Mouse (Mus musculus) kidney, adult 11 months (tissue): Measurements from ENCODE around the gene 4930524B15Rik.
"Not testable (repeated sequence)": the region's sequence is repeated elsewhere in the genome, so short reads cannot be mapped to it uniquely, and the experiment has no call there.

Source experiments
- DNase-seq: peaks from one replicate; pipeline ENCODE4 v3.0.0; 2022

The 4930524B15Rik gene

GRCm38 (mm10) chr11:31992535-31992934, 27.1 kb downstream of the 4930524B15Rik start:
- no peak for DNase-seq

DNA sequence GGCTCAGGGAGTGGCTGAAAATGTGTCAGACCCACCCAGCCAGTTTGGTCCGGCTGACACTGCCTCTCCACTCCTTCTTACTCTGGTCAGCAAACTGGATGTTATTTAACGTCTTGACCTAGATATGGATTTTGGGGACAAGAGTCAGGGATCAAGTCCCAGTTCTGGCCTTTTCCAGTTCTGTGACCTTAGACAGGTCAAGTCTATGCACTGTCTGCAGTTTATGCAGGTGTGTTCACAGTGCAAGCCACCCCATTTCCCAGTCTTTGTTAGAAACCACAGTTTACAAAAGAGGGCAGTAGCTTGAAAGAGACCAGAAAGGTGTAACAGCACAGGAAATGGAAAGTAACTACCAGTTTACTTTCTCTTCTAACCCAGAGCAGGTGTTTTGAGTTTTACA, 34.3 kb downstream of the 4930524B15Rik start:
- DNase-seq = no peak

- DNase-seq = peak; percentile 63
These were observed 34.9 kb downstream of the 4930524B15Rik start, which contains the start of gene Nsg2 for GRCm38 (mm10) chr11:32000281-32000680. Gene Nsg2, plus strand, starts transcription at chr11:32000463.

DNA sequence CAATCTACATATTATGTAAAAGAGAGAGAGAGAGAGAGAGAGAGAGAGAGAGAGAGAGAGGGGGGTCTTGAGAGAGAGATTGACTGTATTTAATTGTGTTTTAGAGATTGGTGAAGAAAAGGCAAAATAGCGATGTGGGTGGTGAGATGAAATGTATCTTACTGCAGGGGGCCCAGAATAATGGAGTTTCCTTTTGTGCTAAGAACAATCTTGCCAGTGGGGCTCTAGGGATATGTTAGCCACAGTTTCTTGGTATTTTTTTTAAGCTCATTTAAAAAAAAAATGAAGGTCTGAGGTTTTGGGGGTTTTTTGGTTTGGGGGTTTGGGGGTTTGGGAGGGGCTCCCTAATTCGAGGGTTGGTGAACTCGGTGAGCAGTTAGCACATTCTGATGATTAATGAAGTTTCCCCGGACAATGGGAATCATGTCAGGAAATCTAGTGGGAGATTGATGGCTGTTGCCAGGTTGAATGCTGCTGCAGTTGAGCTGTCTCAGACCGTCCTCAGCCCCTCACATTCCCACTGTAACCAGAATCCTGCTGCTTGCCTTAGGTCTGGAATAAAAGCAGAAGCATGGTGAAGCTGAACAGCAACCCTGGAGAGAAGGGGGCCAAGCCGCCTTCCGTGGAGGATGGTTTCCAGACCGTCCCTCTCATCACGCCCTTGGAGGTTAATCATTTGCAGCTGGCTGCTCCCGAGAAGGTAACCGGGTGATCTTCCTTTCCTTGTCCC, 36.0 kb downstream of the 4930524B15Rik start:
- DNase-seq = no peak

DNA sequence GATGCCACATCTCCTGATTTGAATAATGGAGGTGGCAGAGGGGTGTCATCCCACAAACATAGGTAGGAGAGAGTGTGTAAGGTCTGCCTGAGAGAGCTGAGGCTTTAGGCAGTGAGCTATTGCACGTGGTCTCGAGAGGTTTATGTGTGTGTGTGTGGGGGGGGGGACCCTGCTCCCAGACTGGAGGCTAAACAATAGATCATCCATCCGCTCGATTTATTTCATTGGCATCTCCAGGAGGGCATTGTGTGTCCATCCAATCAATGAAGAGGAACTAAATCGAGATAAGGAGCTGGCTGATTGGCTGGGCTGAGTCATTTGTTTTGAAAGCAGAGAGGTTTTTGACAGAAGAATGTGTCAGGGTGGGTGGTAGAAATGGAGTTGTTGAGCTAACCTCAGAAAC, 37.3 kb downstream of the 4930524B15Rik start:
- no peak for DNase-seq

- DNase-seq = not testable (repeated sequence)
These were observed 42.7 kb downstream of the 4930524B15Rik start for GRCm38 (mm10) chr11:32008049-32008448.

DNA sequence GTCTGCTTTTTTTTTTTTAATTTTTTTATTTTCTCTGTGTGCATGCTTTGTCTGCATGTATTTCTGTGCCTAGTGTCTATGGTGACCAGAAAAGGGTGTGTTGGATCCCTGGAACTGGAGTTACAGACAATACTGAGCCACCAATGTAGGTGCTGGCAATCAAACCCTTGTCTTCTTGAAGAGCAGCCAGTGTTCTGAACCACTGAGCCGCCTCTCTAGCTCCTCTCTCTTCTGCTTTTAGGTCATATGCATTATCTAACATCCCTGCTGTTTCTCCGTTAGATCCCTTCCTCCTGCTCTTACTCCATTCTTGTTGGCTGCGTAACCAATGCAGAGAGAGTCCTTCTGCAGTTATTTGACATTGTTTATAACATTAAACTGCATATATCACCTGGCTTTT, 43.5 kb downstream of the 4930524B15Rik start:
- no peak for DNase-seq

- DNase-seq = no peak
These were observed 44.7 kb downstream of the 4930524B15Rik start for GRCm38 (mm10) chr11:32009961-32010662.

DNA sequence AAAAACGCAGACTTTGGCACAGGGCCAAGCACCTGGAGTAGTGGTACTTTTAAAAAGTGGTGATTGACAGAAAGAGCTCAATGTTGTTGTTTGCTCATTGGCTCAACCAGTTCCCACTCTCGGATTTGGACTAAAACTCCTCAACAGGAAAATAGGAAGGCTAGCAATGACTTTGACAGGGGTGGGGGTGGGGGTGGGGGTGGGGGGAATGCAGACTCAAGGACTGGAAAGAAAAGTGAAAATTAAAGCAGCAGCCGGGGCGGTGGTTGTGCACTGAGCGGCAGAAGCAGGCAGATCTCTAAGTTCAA, 45.2 kb downstream of the 4930524B15Rik start:
- no peak for DNase-seq

- DNase-seq = no peak
These were observed 46.6 kb downstream of the 4930524B15Rik start for GRCm38 (mm10) chr11:32011867-32012603.

DNA sequence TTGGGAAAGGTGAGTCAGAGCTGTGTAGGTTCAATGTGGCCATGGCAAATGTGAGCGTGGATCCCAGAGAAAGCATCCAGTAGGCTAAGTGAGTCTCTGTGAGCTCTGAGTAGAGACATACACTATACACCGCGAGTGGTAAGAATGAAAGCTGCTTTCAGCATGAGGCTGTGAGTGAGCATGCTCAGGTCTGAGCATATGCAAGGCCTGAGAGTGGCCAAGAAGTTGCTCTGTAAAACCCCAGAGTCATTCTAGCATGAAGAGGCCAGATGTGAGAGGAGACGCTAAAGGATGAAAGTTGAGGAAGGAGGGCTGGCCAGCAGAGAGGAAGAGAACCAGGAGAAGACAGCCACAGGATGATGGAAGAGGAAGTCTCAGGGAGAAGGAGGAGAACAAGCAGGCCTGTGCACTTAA, 47.6 kb downstream of the 4930524B15Rik start:
- no peak for DNase-seq

GRCm38 (mm10) chr11:32013561-32013960, 48.2 kb downstream of the 4930524B15Rik start:
- DNase-seq = no peak

DNA sequence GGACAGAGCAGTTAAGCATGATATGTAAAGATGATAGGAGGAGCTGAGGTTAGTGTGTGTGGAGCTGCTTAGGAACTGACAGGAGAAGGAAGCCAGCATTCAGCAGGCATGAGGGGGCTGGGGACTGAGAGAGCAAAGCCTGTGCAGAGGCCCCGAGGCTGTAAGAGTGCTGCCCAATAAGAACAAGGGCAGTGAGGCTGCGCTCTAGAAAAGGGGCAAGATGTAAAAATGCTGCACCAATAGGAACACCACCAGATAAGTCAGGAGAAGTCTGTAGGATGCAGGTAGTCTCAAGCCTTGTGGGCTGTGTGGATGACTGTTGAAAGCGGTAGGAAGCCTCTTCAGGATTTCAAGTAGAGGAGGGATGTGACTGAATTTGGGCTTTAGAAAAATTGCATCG, 52.8 kb downstream of the 4930524B15Rik start:
- DNase-seq = no peak

DNA sequence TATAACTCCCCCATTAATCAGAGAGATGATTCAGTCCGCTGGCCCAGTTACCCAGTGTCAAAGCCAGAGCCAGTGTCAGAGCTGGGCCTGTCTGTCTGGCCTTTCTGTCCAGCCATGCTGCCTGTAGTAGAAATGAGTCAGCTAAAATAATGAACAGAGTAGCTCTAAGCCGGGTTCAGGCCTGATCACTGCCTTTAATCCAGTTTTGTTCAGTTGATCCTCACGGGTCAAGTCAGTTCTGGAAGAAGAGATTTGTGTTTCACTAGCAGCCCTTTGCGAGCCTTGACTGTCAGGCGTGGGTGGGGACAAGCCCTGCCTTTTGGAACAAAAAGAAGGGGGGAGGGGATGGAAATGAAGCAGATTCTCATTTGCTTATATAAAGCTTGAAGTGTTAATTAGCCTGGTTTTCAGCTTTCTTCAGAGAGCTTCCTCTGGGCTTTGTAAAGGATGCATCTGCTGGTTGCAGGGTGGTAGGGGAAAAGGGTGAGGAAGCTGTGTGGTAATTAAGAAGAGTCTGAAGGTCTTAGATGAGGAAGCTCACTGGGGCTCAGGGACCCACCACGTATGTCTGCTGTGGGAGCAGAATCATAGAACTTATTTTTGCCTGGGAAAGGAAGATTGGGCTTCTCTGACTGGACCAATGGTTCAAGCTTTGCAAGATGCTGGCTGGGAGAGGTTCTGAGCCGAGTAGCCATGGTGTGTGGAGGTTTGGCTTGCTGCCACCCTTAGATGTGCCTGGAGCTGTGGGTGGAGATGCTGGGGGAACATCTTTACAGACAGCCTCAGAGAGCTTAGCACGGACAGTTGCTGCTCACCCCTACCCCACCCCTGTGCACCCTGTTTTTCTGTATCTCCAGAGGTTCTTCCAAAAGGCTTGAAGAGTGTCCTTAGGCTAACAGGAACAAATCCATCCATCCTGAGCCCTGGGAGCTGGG, 54.9 kb downstream of the 4930524B15Rik start:
- no peak for DNase-seq

DNA sequence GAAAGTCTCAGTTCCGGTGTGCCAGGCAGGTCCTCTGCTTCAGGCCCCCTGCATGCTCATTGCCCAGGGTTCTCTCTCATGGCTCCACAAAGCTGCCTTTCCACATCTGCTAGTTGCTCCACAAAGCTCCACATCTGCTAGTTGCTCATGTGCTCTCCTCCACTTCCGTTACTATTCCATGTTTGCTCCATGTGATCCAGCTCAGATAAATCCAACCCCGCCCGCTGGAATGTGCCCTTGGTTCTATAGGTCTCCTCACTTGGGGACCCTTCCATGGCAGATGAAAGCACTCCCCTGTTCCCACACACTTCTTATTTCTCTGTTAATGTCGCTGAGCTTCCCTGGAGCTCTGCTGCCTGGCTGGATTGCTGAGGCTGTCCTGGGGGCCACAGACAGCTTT, 61.2 kb downstream of the 4930524B15Rik start:
- DNase-seq = no peak

DNA sequence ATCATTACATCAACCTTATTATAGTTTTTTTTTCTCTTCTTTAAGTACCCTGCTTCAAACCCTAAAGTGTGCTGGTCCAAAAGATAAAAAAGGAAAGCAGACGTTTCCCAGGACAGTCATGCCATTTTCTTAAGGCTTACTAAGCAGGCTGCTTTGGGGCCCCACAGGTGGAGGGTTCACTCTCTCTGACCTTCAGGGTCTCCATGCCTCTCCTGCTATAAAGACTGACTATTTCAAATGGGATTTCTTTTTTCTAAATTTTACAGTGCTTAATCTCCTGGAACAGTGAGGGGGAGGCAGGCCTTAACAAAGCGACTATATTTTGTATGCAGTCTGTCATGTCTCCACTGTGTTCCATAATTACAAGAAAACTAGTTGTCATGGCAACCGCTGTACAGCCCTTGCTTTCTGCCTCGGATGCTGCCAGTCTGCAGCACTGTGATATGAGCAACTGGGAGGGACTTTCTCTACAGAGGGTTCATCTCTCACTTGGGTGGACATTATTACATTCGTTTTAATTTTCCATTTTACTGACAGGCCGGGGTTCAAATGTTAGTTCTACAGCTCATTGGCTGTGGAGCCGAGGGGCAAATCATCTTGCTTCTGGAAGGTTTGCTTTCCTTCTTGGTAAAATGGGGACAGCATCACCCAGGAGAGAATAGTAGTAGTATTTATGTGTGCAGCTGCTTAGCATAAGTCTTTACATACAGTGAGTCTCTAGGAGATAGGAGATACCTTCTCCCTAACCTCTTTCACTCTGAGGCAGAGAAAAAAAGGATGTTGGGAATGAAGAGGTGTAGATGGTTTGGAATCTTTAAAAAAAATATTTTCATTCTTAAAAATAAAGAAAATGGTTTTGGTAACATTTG, 62.3 kb downstream of the 4930524B15Rik start:
- DNase-seq = no peak

GRCm38 (mm10) chr11:32028605-32029004, 63.2 kb downstream of the 4930524B15Rik start:
- DNase-seq = no peak
